Mouse (Mus musculus) embryonic facial prominence, embryonic 14.5 days (tissue): ENCODE results near the gene Glis1. TPM values are rescaled to one million over a fixed set of nuclear protein-coding genes. Genes with fewer than 3 reads are reported as not detected.

Experiments used
- ATAC-seq: fragments of 200-750 bp; cut with Nextera tagmentation; 2 replicates; pipeline ENCODE4 v1.8.0; 2017; ENCODE audit warnings: low read depth, moderate number of reproducible peaks, moderate TSS enrichment
- DNase-seq: peaks from one replicate; pipeline ENCODE4 v3.0.0-alpha.2; 2015; ENCODE audit warnings: low spot score
- H3K27ac ChIP-seq: fragments of 300-500 bp; sonication (generic); replicated peaks from 2 replicates; pipeline ENCODE4 v1.5.1; 2014; ENCODE audit warnings: low read depth, mild to moderate bottlenecking, low read length, moderate library complexity
- H3K27me3 ChIP-seq: fragments of 300-500 bp; sonication (generic); replicated peaks from 2 replicates; pipeline ENCODE4 v1.6.1; 2014; ENCODE audit warnings: low read length; ENCODE audit not compliant: control insufficient read depth, insufficient read depth
- H3K36me3 ChIP-seq: fragments of 300-500 bp; sonication (generic); 2 replicates; pipeline ENCODE4 v1.6.1; 2014; ENCODE audit warnings: low read length, mixed read lengths; ENCODE audit not compliant: control insufficient read depth, insufficient read depth
- H3K4me1 ChIP-seq: fragments of 300-500 bp; sonication (generic); 2 replicates; pipeline ENCODE4 v1.6.1; 2014; ENCODE audit warnings: antibody characterized with exemption, low read length; ENCODE audit not compliant: control insufficient read depth, insufficient read depth
- H3K4me2 ChIP-seq: fragments of 300-500 bp; sonication (generic); 2 replicates; pipeline ENCODE4 v1.6.1; 2014; ENCODE audit warnings: low read depth, mild to moderate bottlenecking, low read length, moderate library complexity, mixed read lengths
- H3K4me3 ChIP-seq: fragments of 300-500 bp; sonication (generic); 2 replicates; pipeline ENCODE4 v1.5.1; 2014; ENCODE audit warnings: low read depth, mild to moderate bottlenecking, low read length
- H3K9ac ChIP-seq: fragments of 300-500 bp; sonication (generic); 2 replicates; pipeline ENCODE4 v1.6.1; 2014; ENCODE audit warnings: low read depth, mild to moderate bottlenecking, low read length, moderate library complexity, mixed read lengths
- H3K9me3 ChIP-seq: fragments of 300-500 bp; sonication (generic); 2 replicates; pipeline ENCODE4 v1.6.1; 2016; ENCODE audit warnings: low read length; ENCODE audit not compliant: control insufficient read depth
- WGBS: fragments of 180-500 bp; shearing (Covaris S2); extraction: QIAGEN DNeasy Blood & Tissue Kit; methylation state at CpG from one replicate; pipeline ENCODE4 v1.1.7; 2014; 5-methylcytosine and 5-hydroxymethylcytosine counted together
- polyA plus RNA-seq: library from polyadenylated mRNA; unstranded; fragments of >200 nt; fragmentation: Nextera tagmentation; extraction: Ambion mirVana; gene quantifications from 2 replicates; pipeline ENCODE4 v1.2.1, GENCODE M21; 2014

Glis1 gene
- polyA plus RNA-seq, 1 experiment from 2014 or later, result 10.8 TPM

GRCm38 (mm10) chr4:107558801-107559200, 124.4 kb downstream of the Glis1 start:
- 39% methylated on average over 3 of the region's 3 CpGs for WGBS
- H3K4me3 ChIP-seq, result no peak overlapping the region
- peaks cover 7% of the 10 kb centered on the region; the same call in 1 of the 2 replicates for H3K4me1 ChIP-seq

GRCm38 (mm10) chr4:107561056-107561455, 126.7 kb downstream of the Glis1 start:
- no peak overlapping the region for H3K4me2 ChIP-seq
- H3K9me3 ChIP-seq, result no peaks in the 10 kb centered on the region
- peaks cover 4% of the 10 kb centered on the region; the same call in 1 of the 2 replicates for H3K4me1 ChIP-seq

More at GRCm38 (mm10) chr4:107558801-107559200, 124.4 kb downstream of the Glis1 start:
- 0 out of 2 replicates have a peak, but pooled peaks cover 4% of the 10 kb centered on the region for H3K9me3 ChIP-seq
- ATAC-seq (no peak), DNase-seq (no peak)
- no peaks in the 10 kb centered on the region for H3K36me3 ChIP-seq
- H3K9ac ChIP-seq, result no peak overlapping the region
- H3K27me3 ChIP-seq, result no peaks in the 10 kb centered on the region
- no peak overlapping the region for H3K4me2 ChIP-seq
- H3K27ac ChIP-seq, result no peak overlapping the region

GRCm38 (mm10) chr4:107568159-107568558, 133.8 kb downstream of the Glis1 start:
- WGBS, result 81% methylated on average over 16 of the region's 21 CpGs
- DNase-seq (no peak), ATAC-seq (no peak)
- H3K27ac ChIP-seq, result no peak overlapping the region
- peaks cover 9% of the 10 kb centered on the region for H3K4me1 ChIP-seq
- no peak overlapping the region for H3K9ac ChIP-seq
- no peaks in the 10 kb centered on the region for H3K9me3 ChIP-seq
- no peaks in the 10 kb centered on the region for H3K36me3 ChIP-seq
- H3K4me3 ChIP-seq, result no peak overlapping the region
- no peak overlapping the region for H3K4me2 ChIP-seq
- no peaks in the 10 kb centered on the region for H3K27me3 ChIP-seq

More at GRCm38 (mm10) chr4:107561056-107561455, 126.7 kb downstream of the Glis1 start:
- H3K4me3 ChIP-seq, result no peak overlapping the region
- H3K9ac ChIP-seq, result no peak overlapping the region
- no peak overlapping the region for H3K27ac ChIP-seq
- no peaks in the 10 kb centered on the region for H3K27me3 ChIP-seq
- 77% methylated on average over 2 of the region's 2 CpGs for WGBS
- ATAC-seq (no peak), DNase-seq (no peak)
- no peaks in the 10 kb centered on the region for H3K36me3 ChIP-seq

- Histone ChIP-seq H3K9ac (no peak overlapping the region), H3K27me3 (no peaks in the 10 kb centered on the region), H3K4me1 (peaks cover 9% of the 10 kb centered on the region), H3K9me3 (no peaks in the 10 kb centered on the region), H3K4me2 (no peak overlapping the region), H3K36me3 (no peaks in the 10 kb centered on the region), H3K4me3 (no peak overlapping the region), H3K27ac (no peak overlapping the region)
- DNase-seq (no peak), ATAC-seq (peak; percentile 26; the same call in 1 of the 2 replicates)
- 83% methylated on average over 7 of the region's 7 CpGs for WGBS
These were observed 134.6 kb downstream of the Glis1 start for GRCm38 (mm10) chr4:107568881-107569443.

GRCm38 (mm10) chr4:107570329-107571014, 136.1 kb downstream of the Glis1 start:
- no peak overlapping the region for H3K4me2 ChIP-seq
- DNase-seq, result peak; percentile 23

GRCm38 (mm10) chr4:107575781-107576180, 141.4 kb downstream of the Glis1 start:
- Histone ChIP-seq H3K36me3 (no peaks in the 10 kb centered on the region), H3K27me3 (no peaks in the 10 kb centered on the region), H3K4me1 (peaks cover 23% of the 10 kb centered on the region), H3K9ac (no peak overlapping the region), H3K4me3 (no peak overlapping the region), H3K27ac (no peak overlapping the region), H3K4me2 (no peak overlapping the region), H3K9me3 (no peaks in the 10 kb centered on the region)
- DNase-seq (peak; percentile 63), ATAC-seq (no peak)
- WGBS, result 40% methylated on average over 6 of the region's 6 CpGs

More at GRCm38 (mm10) chr4:107570329-107571014, 136.1 kb downstream of the Glis1 start:
- Histone ChIP-seq H3K36me3 (no peaks in the 10 kb centered on the region), H3K4me1 (peaks cover 9% of the 10 kb centered on the region), H3K9me3 (no peaks in the 10 kb centered on the region), H3K4me3 (no peak overlapping the region), H3K9ac (peak overlapping the region; percentile 19; the same call in 1 of the 2 replicates), H3K27me3 (no peaks in the 10 kb centered on the region), H3K27ac (no peak overlapping the region; the same call in 1 of the 2 replicates)
- 0 out of 2 replicates have a peak, but pooled peaks have one; percentile 46 for ATAC-seq
- 38% methylated on average over 17 of the region's 19 CpGs for WGBS

GRCm38 (mm10) chr4:107576742-107577141, 142.4 kb downstream of the Glis1 start:
- no peak overlapping the region for H3K27ac ChIP-seq
- DNase-seq (no peak), ATAC-seq (no peak)
- no peak overlapping the region for H3K9ac ChIP-seq
- WGBS, result 43% methylated on average over 6 of the region's 6 CpGs
- peaks cover 23% of the 10 kb centered on the region for H3K4me1 ChIP-seq
- H3K4me3 ChIP-seq, result no peak overlapping the region
- H3K4me2 ChIP-seq, result no peak overlapping the region
- no peaks in the 10 kb centered on the region for H3K9me3 ChIP-seq
- H3K36me3 ChIP-seq, result no peaks in the 10 kb centered on the region
- H3K27me3 ChIP-seq, result no peaks in the 10 kb centered on the region

GRCm38 (mm10) chr4:107577146-107577839, 142.9 kb downstream of the Glis1 start:
- no peaks in the 10 kb centered on the region for H3K36me3 ChIP-seq
- H3K27me3 ChIP-seq, result no peaks in the 10 kb centered on the region
- H3K4me1 ChIP-seq, result peaks cover 23% of the 10 kb centered on the region
- H3K9me3 ChIP-seq, result no peaks in the 10 kb centered on the region
- no peak overlapping the region for H3K4me3 ChIP-seq
- no peak overlapping the region for H3K27ac ChIP-seq
- DNase-seq (no peak), ATAC-seq (no peak)
- WGBS, result 70% methylated on average over 12 of the region's 12 CpGs
- no peak overlapping the region for H3K4me2 ChIP-seq
- no peak overlapping the region for H3K9ac ChIP-seq
